ENCODE assay signal across 8 mouse cellular contexts in the genomic region with DNA sequence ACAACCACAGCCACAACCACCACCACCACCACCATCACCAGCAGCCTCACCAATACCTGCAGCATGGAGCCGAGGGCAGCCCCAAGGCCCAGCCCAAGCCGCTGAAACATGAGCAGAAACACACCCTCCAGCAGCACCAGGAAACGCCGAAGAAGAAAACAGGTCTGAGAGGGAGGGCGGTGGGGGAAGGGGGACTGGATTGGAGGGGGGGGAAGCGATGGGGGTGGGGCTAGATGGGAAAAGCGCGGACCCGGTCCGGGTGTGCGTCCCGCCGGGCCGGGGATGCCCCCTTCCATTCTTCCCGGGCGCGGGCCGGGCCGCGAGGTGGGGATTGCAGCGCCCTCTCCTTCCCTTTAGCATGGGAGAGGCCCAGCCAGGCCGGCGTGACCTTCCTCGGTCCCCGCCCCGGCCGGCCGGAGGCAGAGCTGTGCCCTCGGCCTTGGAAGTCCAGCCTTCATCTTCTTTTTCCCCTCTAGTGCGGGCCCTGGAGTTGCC. TPM values are rescaled to one million over a fixed set of nuclear protein-coding genes. Genes with fewer than 3 reads are reported as not detected.
DNase-seq lines count a peak whose midpoint lies in the region; ATAC-seq and TF ChIP-seq lines count a peak whose summit lies in the region.

No protein-coding gene starts in this region.

- H3K4me2 ChIP-seq in kidney, embryonic 15.5 days = peak overlapping the region; percentile 60
- H3K4me2 ChIP-seq in lung, embryonic 15.5 days = peak overlapping the region; percentile 51

- peak overlapping the region; percentile 94 for H3K9ac ChIP-seq in kidney, embryonic 15.5 days
- peak overlapping the region; percentile 91 for H3K9ac ChIP-seq in lung, embryonic 15.5 days

- H3K27me3 ChIP-seq in C2C12 (ENCODE audit: control insufficient read depth, insufficient read depth, insufficient read length) = no peaks in the 10 kb centered on the region
- no peaks in the 10 kb centered on the region for H3K27me3 ChIP-seq in embryonic facial prominence, embryonic 10.5 days (replicated peaks; ENCODE audit: low read depth, poor library complexity, severe bottlenecking)
- H3K27me3 ChIP-seq in heart, embryonic 10.5 days (ENCODE audit: insufficient read depth, poor library complexity, severe bottlenecking) = no peaks in the 10 kb centered on the region
- no peaks in the 10 kb centered on the region for H3K27me3 ChIP-seq in kidney, embryonic 15.5 days
- no peaks in the 10 kb centered on the region for H3K27me3 ChIP-seq in lung, embryonic 15.5 days

- H3K36me3 ChIP-seq in C2C12 (ENCODE audit: control insufficient read depth, insufficient read depth) = peaks cover 33% of the 10 kb centered on the region
- peaks cover 29% of the 10 kb centered on the region for H3K36me3 ChIP-seq in embryonic facial prominence, embryonic 10.5 days (replicated peaks)
- peaks cover 22% of the 10 kb centered on the region for H3K36me3 ChIP-seq in heart, embryonic 10.5 days
- peaks cover 14% of the 10 kb centered on the region for H3K36me3 ChIP-seq in kidney, embryonic 15.5 days
- H3K36me3 ChIP-seq in lung, embryonic 15.5 days = peaks cover under 1% of the 10 kb centered on the region

- under 1% methylated on average over 29 of the region's 30 CpGs for WGBS in embryonic facial prominence, embryonic 10.5 days
- WGBS in heart, embryonic 10.5 days = 1% methylated on average over 23 of the region's 30 CpGs
- WGBS in kidney, embryonic 15.5 days = 1% methylated on average over 25 of the region's 30 CpGs
- 0% methylated on average over 25 of the region's 30 CpGs for WGBS in lung, embryonic 15.5 days
- WGBS in olfactory bulb, adult 2 months = under 1% methylated on average over 29 of the region's 30 CpGs

- TF ChIP-seq CTCF in C2C12 (IDR thresholded peaks at IDR 0.05; ENCODE audit: control insufficient read depth, insufficient read depth, insufficient read length) = no peak
- TF ChIP-seq CTCF in olfactory bulb, adult 2 months (IDR thresholded peaks at IDR 0.05; ENCODE audit: insufficient read depth, low read depth, low read length) = no peak

- peaks cover 12% of the 10 kb centered on the region for H3K4me1 ChIP-seq in embryonic facial prominence, embryonic 10.5 days
- H3K4me1 ChIP-seq in heart, embryonic 10.5 days = peaks cover 7% of the 10 kb centered on the region; the same call in 1 of the 2 replicates
- peaks cover 8% of the 10 kb centered on the region for H3K4me1 ChIP-seq in kidney, embryonic 15.5 days
- H3K4me1 ChIP-seq in lung, embryonic 15.5 days = peaks cover 8% of the 10 kb centered on the region
- H3K4me1 ChIP-seq in olfactory bulb, adult 2 months (ENCODE audit: control insufficient read depth, insufficient read depth, low read length) = no peaks in the 10 kb centered on the region

- TF ChIP-seq POLR2A in olfactory bulb, adult 2 months (IDR thresholded peaks at IDR 0.05; ENCODE audit: insufficient read depth, low read depth, low read length) = no peak

- H3K9me3 ChIP-seq in embryonic facial prominence, embryonic 10.5 days = no peaks in the 10 kb centered on the region
- no peaks in the 10 kb centered on the region for H3K9me3 ChIP-seq in heart, embryonic 10.5 days
- H3K9me3 ChIP-seq in kidney, embryonic 15.5 days (replicated peaks) = no peaks in the 10 kb centered on the region
- H3K9me3 ChIP-seq in lung, embryonic 15.5 days = no peaks in the 10 kb centered on the region

- peaks cover 54% of the 10 kb centered on the region for H3K79me2 ChIP-seq in C2C12 (ENCODE audit: control insufficient read depth, insufficient read depth)

- peak overlapping the region; percentile 98 for H3K27ac ChIP-seq in embryonic facial prominence, embryonic 10.5 days (replicated peaks)
- H3K27ac ChIP-seq in heart, embryonic 10.5 days = peak overlapping the region; percentile 99
- H3K27ac ChIP-seq in kidney, embryonic 15.5 days = peak overlapping the region; percentile 99
- peak overlapping the region; percentile 97 for H3K27ac ChIP-seq in lung, embryonic 15.5 days
- H3K27ac ChIP-seq in olfactory bulb, adult 2 months (ENCODE audit: insufficient read depth, low read depth, low read length) = peak overlapping the region; percentile 96

- peak overlapping the region; percentile 81 for H3ac ChIP-seq in C2C12 (ENCODE audit: control insufficient read depth, insufficient read length, low read depth)

- peak overlapping the region; percentile 98 for H3K4me3 ChIP-seq in C2C12 (ENCODE audit: insufficient read depth, poor library complexity, severe bottlenecking)
- peak overlapping the region; percentile 94 for H3K4me3 ChIP-seq in embryonic facial prominence, embryonic 10.5 days
- H3K4me3 ChIP-seq in heart, embryonic 10.5 days = peak overlapping the region; percentile 83
- H3K4me3 ChIP-seq in kidney, embryonic 15.5 days (replicated peaks) = peak overlapping the region; percentile 100
- peak overlapping the region; percentile 94 for H3K4me3 ChIP-seq in lung, embryonic 15.5 days
- H3K4me3 ChIP-seq in olfactory bulb, adult 2 months (ENCODE audit: insufficient read depth, low read depth, low read length) = peak overlapping the region; percentile 87

- peak; percentile 5 for ATAC-seq in activated CD4-positive, CD25-positive, alpha-beta regulatory T cell, adult 4 months
- peak; percentile 40 for ATAC-seq in kidney, embryonic 15.5 days (replicated peaks; ENCODE audit: low FRiP score)
- peak; percentile 43 for ATAC-seq in lung, embryonic 15.5 days (ENCODE audit: borderline replicate concordance, extremely low read depth, low FRiP score, low TSS enrichment)

- peaks cover 45% of the 10 kb centered on the region for H3K79me3 ChIP-seq in C2C12 (ENCODE audit: low read depth)

- DNase-seq in embryonic facial prominence, embryonic 10.5 days (ENCODE audit: low spot score) = peak; percentile 74
- DNase-seq in heart, embryonic 10.5 days (ENCODE audit: low spot score) = peak; percentile 84
- peak; percentile 33 for DNase-seq in urinary bladder, postnatal 25 days (ENCODE audit: low spot score)

TF ChIP-seq in C2C12, 6 proteins besides CTCF, POLR2A, EP300 and RAD21:
- no peak for TF ChIP-seq USF1 (IDR thresholded peaks at IDR 0.05; ENCODE audit: low read depth)
- no peak for TF ChIP-seq CEBPB (IDR thresholded peaks at IDR 0.05; ENCODE audit: low read depth)
- no peak for TF ChIP-seq MYOD1 (IDR thresholded peaks at IDR 0.05; ENCODE audit: control insufficient read depth, insufficient read length, low read depth)
- no peak for TF ChIP-seq MYOG (IDR thresholded peaks at IDR 0.05; ENCODE audit: control insufficient read depth, extremely low read depth, insufficient read length)
- TF ChIP-seq MAX (IDR thresholded peaks at IDR 0.05) = no peak
- no peak for TF ChIP-seq FOSL1 (IDR thresholded peaks at IDR 0.05; ENCODE audit: insufficient read depth, low read length, poor library complexity, severe bottlenecking)
TF ChIP-seq in C2C12: peak in this region for 0.

RNA-seq across cellular contexts. Expression of a gene that starts 0.4 kb away (rescaled TPM):
- 12.0 TPM for polyA plus RNA-seq in C2C12 (2012; fragmentation: generic; extraction: Trizol)
- 10 to 100 TPM; 16.2 to 20.5 TPM for polyA plus RNA-seq in activated CD4-positive, CD25-positive, alpha-beta regulatory T cell, adult 4 months (2017; shearing (Covaris generic))
- polyA plus RNA-seq in embryonic facial prominence, embryonic 10.5 days (2016; fragmentation: Nextera tagmentation; extraction: Ambion mirVana) = 3.9 and 4.7 TPM in 2 replicates
- 3.9 TPM in 2 replicates for polyA plus RNA-seq in heart, embryonic 10.5 days (2016; fragmentation: Nextera tagmentation; extraction: Ambion mirVana)
- polyA plus RNA-seq in kidney, embryonic 15.5 days (2015; fragmentation: Nextera tagmentation; extraction: Ambion mirVana) = 4.0 and 5.2 TPM in 2 replicates
- 4.9 and 5.0 TPM in 2 replicates for polyA plus RNA-seq in lung, embryonic 15.5 days (2015; fragmentation: Nextera tagmentation; extraction: Ambion mirVana)
- 249 TPM in 1 of 2 replicates, not detected in the other for polyA plus RNA-seq in olfactory bulb, adult 2 months (2012; ENCODE audit: insufficient read depth, insufficient read length, low replicate concordance, missing spikeins)

RNA-seq across cellular contexts. Expression of a gene that starts 38.7 kb away (rescaled TPM):
- 0.07 TPM for polyA plus RNA-seq in C2C12 (2012; fragmentation: generic; extraction: Trizol)
- polyA plus RNA-seq in activated CD4-positive, CD25-positive, alpha-beta regulatory T cell, adult 4 months (2017; shearing (Covaris generic)) = under 1 TPM in 1 of 2 experiments, not detected in 1; 0.73 TPM
- 0.88 and 2.2 TPM in 2 replicates for polyA plus RNA-seq in embryonic facial prominence, embryonic 10.5 days (2016; fragmentation: Nextera tagmentation; extraction: Ambion mirVana)
- 0.18 TPM in 1 of 2 replicates, not detected in the other for polyA plus RNA-seq in heart, embryonic 10.5 days (2016; fragmentation: Nextera tagmentation; extraction: Ambion mirVana)
- not detected in 2 replicates for polyA plus RNA-seq in kidney, embryonic 15.5 days (2015; fragmentation: Nextera tagmentation; extraction: Ambion mirVana)
- polyA plus RNA-seq in lung, embryonic 15.5 days (2015; fragmentation: Nextera tagmentation; extraction: Ambion mirVana) = not detected in 2 replicates
- not detected in 2 replicates for polyA plus RNA-seq in olfactory bulb, adult 2 months (2012; ENCODE audit: insufficient read depth, insufficient read length, low replicate concordance, missing spikeins)

Comparison
In these comparisons a context has a peak if more than half of its experiments do, and no peak if none do; other contexts are left out.
1. Peak in every context shown above with its lines: DNase-seq, ATAC-seq, H3K4me3 ChIP-seq and H3K27ac ChIP-seq.
2. DNase-seq: peak in every context shown above with its lines; median percentile 84 in heart, embryonic 10.5 days; 74 in embryonic facial prominence, embryonic 10.5 days; 33 in urinary bladder, postnatal 25 days.